Mouse (Mus musculus) liver, embryonic 11.5 days (tissue): ENCODE measurements around the gene Pfkl. TPM values are rescaled to one million over a fixed set of nuclear protein-coding genes. Genes with fewer than 3 reads are reported as not detected.

Experiments used
- ATAC-seq: fragments of 200-750 bp; cut with Nextera tagmentation; replicated peaks from 2 replicates; pipeline ENCODE4 v1.8.0; 2017; ENCODE audit warnings: moderate number of reproducible peaks, mild to moderate bottlenecking, moderate TSS enrichment, moderate library complexity; ENCODE audit not compliant: low FRiP score
- DNase-seq: peaks from one replicate; pipeline ENCODE4 v3.0.0-alpha.2; 2017; ENCODE audit warnings: low spot score
- H3K27ac ChIP-seq: fragments of 300-500 bp; sonication (generic); 2 replicates; pipeline ENCODE4 v1.5.1; 2014; ENCODE audit warnings: mild to moderate bottlenecking, low read depth, low read length, control low read depth
- H3K27me3 ChIP-seq: fragments of 300-500 bp; sonication (generic); replicated peaks from 2 replicates; pipeline ENCODE4 v1.6.1; 2014; ENCODE audit warnings: low read length, mixed read lengths; ENCODE audit not compliant: control insufficient read depth, insufficient read depth
- H3K36me3 ChIP-seq: fragments of 300-500 bp; sonication (generic); 2 replicates; pipeline ENCODE4 v1.6.1; 2014; ENCODE audit warnings: mild to moderate bottlenecking, low read length, moderate library complexity, mixed read lengths; ENCODE audit not compliant: control insufficient read depth, insufficient read depth
- H3K4me1 ChIP-seq: fragments of 300-500 bp; sonication (generic); replicated peaks from 2 replicates; pipeline ENCODE4 v1.6.1; 2014; ENCODE audit warnings: low read length, mixed read lengths; ENCODE audit not compliant: control insufficient read depth, insufficient read depth
- H3K4me2 ChIP-seq: fragments of 300-500 bp; sonication (generic); 2 replicates; pipeline ENCODE4 v1.6.1; 2014; ENCODE audit warnings: mild to moderate bottlenecking, control low read depth, moderate library complexity
- H3K4me3 ChIP-seq: fragments of 300-500 bp; sonication (generic); 2 replicates; pipeline ENCODE4 v1.5.1; 2014; ENCODE audit warnings: low read depth, low read length, control low read depth
- H3K9ac ChIP-seq: fragments of 300-500 bp; sonication (generic); 2 replicates; pipeline ENCODE4 v1.6.1; 2014; ENCODE audit warnings: low read depth, low read length, control low read depth
- H3K9me3 ChIP-seq: fragments of 300-500 bp; sonication (generic); 2 replicates; pipeline ENCODE4 v1.6.1; 2016; ENCODE audit warnings: low read length, inconsistent platforms, mixed read lengths; ENCODE audit not compliant: control insufficient read depth
- WGBS: fragments of 180-500 bp; shearing (Covaris S2); extraction: QIAGEN DNeasy Blood & Tissue Kit; methylation state at CpG from one replicate; pipeline ENCODE4 v1.1.7; 2014; 5-methylcytosine and 5-hydroxymethylcytosine counted together
- polyA plus RNA-seq: library from polyadenylated mRNA; unstranded; fragments of >200 nt; fragmentation: Nextera tagmentation; extraction: Ambion mirVana; gene quantifications from 2 replicates; pipeline ENCODE4 v1.2.1, GENCODE M21; 2014

Pfkl gene
- polyA plus RNA-seq, 1 experiment from 2014 or later = 245 TPM

DNA sequence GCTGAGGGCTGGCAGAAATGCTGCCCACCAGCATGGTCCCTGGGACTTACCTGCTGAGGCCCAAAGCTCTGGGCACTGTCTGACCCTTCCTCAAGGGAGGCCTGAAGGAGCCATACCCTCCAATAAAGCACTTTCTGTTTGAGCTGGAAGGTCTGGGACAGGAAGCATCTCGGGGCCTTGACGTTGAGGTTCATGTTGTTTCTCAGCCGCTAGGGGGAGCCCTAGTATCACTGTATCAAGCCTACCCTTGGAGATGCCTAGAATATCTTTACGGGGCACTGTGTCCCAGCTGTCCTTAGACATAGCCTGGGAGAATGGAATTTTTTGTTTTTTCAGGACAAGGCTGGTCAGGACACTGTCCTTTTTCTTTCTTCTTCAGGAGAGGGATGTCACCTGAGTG is 25.2 kb downstream of the Pfkl start:
- H3K27ac ChIP-seq = no peak overlapping the region
- H3K27me3 ChIP-seq = no peaks in the 10 kb centered on the region
- ATAC-seq (peak; percentile 63), DNase-seq (peak; percentile 66)
- peaks cover 19% of the 10 kb centered on the region for H3K36me3 ChIP-seq
- 2% methylated on average over 4 of the region's 4 CpGs for WGBS
- H3K4me2 ChIP-seq = no peak overlapping the region
- H3K9me3 ChIP-seq = no peaks in the 10 kb centered on the region
- no peak overlapping the region for H3K9ac ChIP-seq
- no peak overlapping the region for H3K4me3 ChIP-seq
- no peaks in the 10 kb centered on the region for H3K4me1 ChIP-seq

DNA sequence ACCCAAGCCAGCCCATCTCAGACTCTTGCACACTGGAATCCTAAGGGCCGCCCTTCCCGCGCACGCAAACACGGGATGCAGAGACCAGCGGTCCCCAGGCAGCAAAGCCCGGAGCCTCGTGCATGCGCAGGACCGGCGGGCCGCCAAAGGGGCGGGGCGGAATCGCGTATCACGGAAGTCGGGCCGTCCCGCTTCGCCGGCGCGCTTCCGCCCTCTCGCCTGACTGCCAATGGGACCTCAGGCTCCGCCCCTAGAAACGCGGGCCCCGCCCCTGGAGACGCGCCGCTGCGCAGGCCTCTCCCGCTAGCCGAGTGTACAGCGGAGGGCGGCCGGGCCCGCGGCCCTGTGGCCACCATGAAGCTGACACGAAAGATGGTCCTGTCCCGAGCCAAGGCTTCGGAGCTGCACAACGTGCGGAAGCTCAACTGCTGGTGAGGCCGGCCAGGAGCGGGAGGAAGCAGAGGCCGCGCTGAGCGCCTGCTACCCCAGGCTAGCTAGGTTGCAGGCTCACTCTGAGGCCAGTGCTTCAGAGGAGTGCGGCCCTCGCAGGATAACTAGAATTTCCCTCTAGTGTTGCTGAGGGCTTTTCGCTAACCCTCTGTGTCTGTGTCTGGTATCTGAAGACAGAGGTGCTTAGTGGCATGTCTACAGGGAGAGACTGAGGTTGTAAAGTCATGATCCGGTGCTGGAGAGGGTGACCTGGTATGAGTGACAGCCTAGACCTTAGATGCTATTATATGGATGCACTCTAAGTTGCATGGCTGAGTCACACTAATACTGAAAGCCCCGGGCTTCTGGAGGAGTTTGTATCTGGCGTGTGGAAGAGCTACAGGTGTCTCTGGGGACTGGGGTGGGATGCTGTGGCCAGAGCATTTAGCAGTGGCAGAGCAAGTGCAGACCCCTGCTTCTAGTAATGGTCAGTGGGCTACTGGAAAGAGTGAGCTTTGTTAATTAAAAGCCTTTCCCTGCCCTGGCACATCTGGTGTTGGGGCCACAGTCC is 31.2 kb downstream of the Pfkl start, which contains the start of gene 1810043G02Rik:
TSS of gene 1810043G02Rik (plus strand) at position 174 of the 1,000 bp plus-strand sequence.
- H3K4me3 ChIP-seq = peak within 1 kb of the TSS; percentile 67
- H3K27me3 ChIP-seq = no peaks in the 10 kb centered on the region
- 2% methylated on average over 57 of the region's 57 CpGs for WGBS
- H3K36me3 ChIP-seq = no peaks in the 10 kb centered on the region
- H3K27ac ChIP-seq = no peak within 1 kb of the TSS
- no peaks in the 10 kb centered on the region for H3K9me3 ChIP-seq
- peaks cover 10% of the 10 kb centered on the region for H3K4me1 ChIP-seq
- peak within 1 kb of the TSS; percentile 67 for H3K4me2 ChIP-seq
- peak within 1 kb of the TSS; percentile 71 for H3K9ac ChIP-seq
- DNase-seq = peak; percentile 99
- peak; percentile 96 for ATAC-seq

GRCm38 (mm10) chr10:77976458-77977150 is 33.3 kb downstream of the Pfkl start:
- 74% methylated on average over 8 of the region's 8 CpGs for WGBS
- Histone ChIP-seq H3K4me1 (peaks cover 10% of the 10 kb centered on the region), H3K27ac (no peak overlapping the region), H3K4me3 (no peak overlapping the region), H3K27me3 (no peaks in the 10 kb centered on the region), H3K9me3 (no peaks in the 10 kb centered on the region), H3K4me2 (no peak overlapping the region), H3K36me3 (no peaks in the 10 kb centered on the region), H3K9ac (no peak overlapping the region)
- DNase-seq (no peak), ATAC-seq (no peak)

DNA sequence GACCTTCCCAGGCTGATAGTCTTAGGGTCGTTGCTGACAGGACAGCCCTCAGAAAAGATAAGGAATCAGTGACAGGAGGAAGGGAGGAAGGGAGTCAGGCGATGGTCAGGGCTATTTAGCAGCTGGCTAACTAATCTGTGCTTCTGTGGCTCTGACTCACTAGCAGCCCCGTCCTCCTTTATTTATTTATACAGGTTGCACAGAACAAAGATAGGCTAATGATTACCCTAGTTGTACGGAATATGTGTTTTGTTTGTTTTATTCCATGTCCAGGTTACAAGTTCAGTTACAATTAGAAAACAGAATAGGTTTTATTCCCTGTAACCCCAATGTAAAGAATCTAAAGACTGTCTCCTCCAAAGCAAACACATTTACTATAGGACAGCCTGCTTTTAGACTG is 34.2 kb downstream of the Pfkl start:
- WGBS = 16% methylated on average over 4 of the region's 4 CpGs
- Histone ChIP-seq H3K9ac (no peak overlapping the region), H3K4me3 (no peak overlapping the region), H3K4me1 (peaks cover 10% of the 10 kb centered on the region), H3K27me3 (peaks cover under 1% of the 10 kb centered on the region), H3K36me3 (no peaks in the 10 kb centered on the region), H3K27ac (no peak overlapping the region), H3K4me2 (no peak overlapping the region), H3K9me3 (no peaks in the 10 kb centered on the region)
- no peak for ATAC-seq
- DNase-seq = no peak

- Histone ChIP-seq H3K4me2 (no peak overlapping the region), H3K4me3 (no peak overlapping the region), H3K9ac (no peak overlapping the region), H3K4me1 (peaks cover 10% of the 10 kb centered on the region), H3K27me3 (peaks cover 9% of the 10 kb centered on the region), H3K36me3 (no peaks in the 10 kb centered on the region), H3K27ac (no peak overlapping the region), H3K9me3 (no peaks in the 10 kb centered on the region)
- WGBS = 65% methylated on average over 5 of the region's 5 CpGs
- ATAC-seq (no peak), DNase-seq (no peak)
These were observed 35.1 kb downstream of the Pfkl start for GRCm38 (mm10) chr10:77974811-77975210.

DNA sequence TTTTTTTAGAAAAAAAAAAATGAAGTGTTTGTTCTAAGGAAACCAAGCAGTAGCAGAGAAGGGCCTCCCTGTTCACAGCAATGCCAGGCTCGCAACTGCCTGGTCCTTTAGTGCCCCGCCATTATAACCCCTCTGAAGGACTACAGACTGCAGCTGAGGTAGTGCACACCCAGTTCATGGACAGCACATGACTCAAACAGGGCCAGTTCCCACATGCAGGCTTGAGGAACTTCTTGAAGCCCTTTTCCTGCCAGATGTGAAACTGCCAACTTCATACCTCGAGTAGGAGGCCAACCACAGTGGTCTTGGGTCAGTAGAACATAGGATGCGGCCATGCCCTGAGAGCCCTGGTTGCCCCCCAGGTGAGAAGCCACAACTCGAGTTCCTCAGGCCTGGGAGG is 35.6 kb downstream of the Pfkl start:
- no peaks in the 10 kb centered on the region for H3K9me3 ChIP-seq
- no peak for DNase-seq
- H3K4me3 ChIP-seq = no peak overlapping the region
- H3K9ac ChIP-seq = no peak overlapping the region
- ATAC-seq = no peak
- H3K36me3 ChIP-seq = no peaks in the 10 kb centered on the region
- H3K27me3 ChIP-seq = peaks cover 14% of the 10 kb centered on the region
- WGBS = 69% methylated on average over 5 of the region's 5 CpGs
- H3K27ac ChIP-seq = no peak overlapping the region
- no peak overlapping the region for H3K4me2 ChIP-seq
- H3K4me1 ChIP-seq = peaks cover 10% of the 10 kb centered on the region

DNA sequence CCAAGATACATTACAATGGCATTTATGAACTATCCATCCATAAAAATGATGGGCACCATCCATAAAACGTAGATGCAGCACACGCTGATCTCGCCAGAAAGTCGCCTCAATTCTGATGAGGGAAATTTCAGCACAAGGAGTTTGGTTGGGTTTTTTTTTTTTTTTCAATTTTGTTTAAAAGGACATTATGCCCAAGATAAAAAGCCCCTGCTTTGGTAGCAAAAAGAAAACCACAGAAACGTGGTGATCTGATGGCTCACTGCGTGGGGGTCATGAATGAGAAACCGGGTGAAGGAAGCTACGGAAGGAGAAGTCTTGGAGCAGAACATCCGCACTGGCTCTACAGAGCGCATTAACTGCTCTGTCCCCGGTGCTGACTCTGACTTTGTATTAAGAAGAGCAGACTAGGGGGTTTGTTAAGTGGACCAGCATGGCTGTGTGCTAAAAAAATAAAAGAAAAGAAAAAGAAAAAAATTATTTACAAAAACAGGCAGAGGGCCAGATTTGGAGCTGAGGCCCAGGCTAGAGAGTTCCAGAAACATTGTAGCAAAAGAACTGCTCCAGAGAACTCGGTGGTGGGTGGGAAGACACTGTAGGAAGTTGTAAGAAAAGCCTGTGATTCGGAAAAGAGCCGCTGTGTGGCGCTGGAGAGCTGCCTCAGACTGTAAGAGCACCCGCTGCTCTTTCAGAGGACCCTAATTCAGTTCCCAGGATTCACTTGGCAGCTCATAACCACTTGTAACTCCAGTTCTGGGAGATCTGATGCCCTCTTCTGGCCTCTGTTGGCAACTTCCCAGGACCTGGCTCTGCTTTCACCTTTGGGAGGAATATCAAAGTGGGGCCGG is 38.0 kb downstream of the Pfkl start:
- Histone ChIP-seq H3K36me3 (no peaks in the 10 kb centered on the region), H3K9me3 (no peaks in the 10 kb centered on the region), H3K4me1 (0 out of 2 replicates have a peak, but pooled peaks cover 2% of the 10 kb centered on the region), H3K27ac (no peak overlapping the region), H3K4me3 (no peak overlapping the region), H3K27me3 (peaks cover 31% of the 10 kb centered on the region), H3K4me2 (no peak overlapping the region), H3K9ac (no peak overlapping the region)
- DNase-seq (peak; percentile 59), ATAC-seq (no peak)
- 53% methylated on average over 17 of the region's 17 CpGs for WGBS

- no peak overlapping the region for H3K9ac ChIP-seq
- H3K27ac ChIP-seq = no peak overlapping the region
- no peak for ATAC-seq
- no peak overlapping the region for H3K4me2 ChIP-seq
- peaks cover 32% of the 10 kb centered on the region for H3K27me3 ChIP-seq
- H3K9me3 ChIP-seq = no peaks in the 10 kb centered on the region
- no peak for DNase-seq
- 0 out of 2 replicates have a peak, but pooled peaks cover 2% of the 10 kb centered on the region for H3K4me1 ChIP-seq
- no peak overlapping the region for H3K4me3 ChIP-seq
- 49% methylated on average over 10 of the region's 10 CpGs for WGBS
- no peaks in the 10 kb centered on the region for H3K36me3 ChIP-seq
These were observed 38.7 kb downstream of the Pfkl start for GRCm38 (mm10) chr10:77971191-77971590.
